Mouse (Mus musculus): ENCODE results near the gene Gm7694. TPM values are rescaled to one million over a fixed set of nuclear protein-coding genes. Genes with fewer than 3 reads are reported as not detected.

The Gm7694 gene
- polyA plus RNA-seq, 1 experiment, result 4.7 TPM

DNA sequence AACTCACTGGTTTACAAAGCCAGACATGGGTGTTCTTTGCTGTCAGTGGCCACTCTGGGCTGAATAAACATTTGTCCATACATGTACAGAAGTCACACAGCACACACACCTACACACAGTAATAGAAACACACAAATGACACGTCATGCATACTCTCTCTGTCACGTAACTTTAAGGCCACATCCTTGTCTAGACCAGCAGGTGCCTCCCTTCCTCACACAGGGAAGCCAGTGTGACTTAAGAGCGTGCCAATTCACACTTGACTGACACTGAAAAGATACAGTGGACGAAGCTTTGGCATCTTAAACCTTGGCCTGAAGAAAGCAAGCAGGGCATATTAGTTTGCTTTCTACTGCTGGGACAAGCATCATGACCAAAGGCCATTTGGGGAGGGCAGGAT is 26.6 kb upstream of the Gm7694 start:
- no peak for DNase-seq (ENCODE audit: low read depth in 1 of 2, low spot score in 2 of 2)
- Histone ChIP-seq H3K27me3 (ENCODE audit: control insufficient read depth, insufficient read depth, low read length) (no peaks in the 10 kb centered on the region), H3K4me3 (ENCODE audit: extremely low read depth, insufficient read depth, insufficient read length) (no peak overlapping the region), H3K4me1 (ENCODE audit: control insufficient read depth, insufficient read depth, insufficient read length) (no peaks in the 10 kb centered on the region), H3K27ac (ENCODE audit: insufficient read depth, low read length) (no peak overlapping the region), H3K36me3 (ENCODE audit: control insufficient read depth, insufficient read depth, low read length) (no peaks in the 10 kb centered on the region)
- WGBS, result 81% methylated on average over 4 of the region's 4 CpGs
- TF ChIP-seq CTCF (IDR thresholded peaks at IDR 0.05; ENCODE audit: extremely low read depth, insufficient read depth, insufficient read length, insufficient replicate concordance) (no peak), POLR2A (IDR thresholded peaks at IDR 0.05; ENCODE audit: low read depth, low read length) (no peak)

DNA sequence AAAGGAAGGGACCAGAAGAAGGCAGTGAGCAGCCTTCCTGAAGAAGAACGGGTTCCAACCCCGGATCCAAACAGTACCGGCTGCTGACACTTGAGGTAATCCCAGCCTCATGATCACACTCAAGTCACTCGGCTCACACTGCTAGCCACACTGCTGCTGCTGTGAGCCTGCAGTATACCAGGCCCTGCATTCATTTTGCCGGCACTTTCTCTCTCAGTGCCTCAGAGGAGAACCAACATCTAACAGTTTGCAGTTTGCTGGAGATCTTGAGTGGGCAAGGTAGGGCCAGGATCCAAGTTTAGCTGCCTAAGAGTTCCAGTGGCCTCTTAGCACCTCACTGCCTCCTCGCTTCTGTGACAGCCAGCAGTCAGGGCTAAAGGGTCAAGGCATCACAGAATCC is 25.8 kb upstream of the Gm7694 start:
- Histone ChIP-seq H3K4me1 (ENCODE audit: control insufficient read depth, insufficient read depth, insufficient read length) (no peaks in the 10 kb centered on the region), H3K27me3 (ENCODE audit: control insufficient read depth, insufficient read depth, low read length) (no peaks in the 10 kb centered on the region), H3K27ac (ENCODE audit: insufficient read depth, low read length) (no peak overlapping the region), H3K4me3 (ENCODE audit: extremely low read depth, insufficient read depth, insufficient read length) (no peak overlapping the region), H3K36me3 (ENCODE audit: control insufficient read depth, insufficient read depth, low read length) (no peaks in the 10 kb centered on the region)
- no peak for TF ChIP-seq CTCF (IDR thresholded peaks at IDR 0.05; ENCODE audit: extremely low read depth, insufficient read depth, insufficient read length, insufficient replicate concordance)
- TF ChIP-seq POLR2A (IDR thresholded peaks at IDR 0.05; ENCODE audit: low read depth, low read length), result no peak
- WGBS, result 89% methylated on average over 6 of the region's 6 CpGs
- no peak for DNase-seq (ENCODE audit: low read depth in 1 of 2, low spot score in 2 of 2)

DNA sequence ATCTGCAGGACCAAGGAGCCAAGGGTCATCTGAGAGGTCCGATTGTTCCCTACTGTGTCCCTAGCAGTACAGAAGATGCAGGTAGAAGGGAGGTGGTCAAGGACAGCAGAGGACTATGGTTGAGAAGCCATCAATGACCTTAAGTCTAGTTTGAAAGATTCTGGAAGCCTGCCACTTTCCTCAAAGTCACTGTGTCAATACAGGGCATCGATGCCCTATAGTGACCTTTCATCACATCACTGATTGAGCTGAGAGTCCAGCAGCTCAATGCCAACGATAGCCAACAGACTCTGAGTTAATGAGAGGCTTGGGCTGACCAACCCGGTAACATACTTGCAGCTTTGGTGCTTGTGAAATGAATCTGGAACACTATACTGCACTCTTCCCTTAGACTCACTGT is 19.1 kb upstream of the Gm7694 start:
- H3K27ac ChIP-seq (ENCODE audit: insufficient read depth, low read length), result no peak overlapping the region
- no peak overlapping the region for H3K4me3 ChIP-seq (ENCODE audit: extremely low read depth, insufficient read depth, insufficient read length)
- no peaks in the 10 kb centered on the region for H3K36me3 ChIP-seq (ENCODE audit: control insufficient read depth, insufficient read depth, low read length)
- no peak for DNase-seq (ENCODE audit: low read depth in 1 of 2, low spot score in 2 of 2)
- WGBS, result 95% methylated on average over 4 of the region's 4 CpGs
- TF ChIP-seq CTCF (IDR thresholded peaks at IDR 0.05; ENCODE audit: extremely low read depth, insufficient read depth, insufficient read length, insufficient replicate concordance) (no peak), POLR2A (IDR thresholded peaks at IDR 0.05; ENCODE audit: low read depth, low read length) (no peak)
- no peaks in the 10 kb centered on the region for H3K4me1 ChIP-seq (ENCODE audit: control insufficient read depth, insufficient read depth, insufficient read length)
- no peaks in the 10 kb centered on the region for H3K27me3 ChIP-seq (ENCODE audit: control insufficient read depth, insufficient read depth, low read length)

DNA sequence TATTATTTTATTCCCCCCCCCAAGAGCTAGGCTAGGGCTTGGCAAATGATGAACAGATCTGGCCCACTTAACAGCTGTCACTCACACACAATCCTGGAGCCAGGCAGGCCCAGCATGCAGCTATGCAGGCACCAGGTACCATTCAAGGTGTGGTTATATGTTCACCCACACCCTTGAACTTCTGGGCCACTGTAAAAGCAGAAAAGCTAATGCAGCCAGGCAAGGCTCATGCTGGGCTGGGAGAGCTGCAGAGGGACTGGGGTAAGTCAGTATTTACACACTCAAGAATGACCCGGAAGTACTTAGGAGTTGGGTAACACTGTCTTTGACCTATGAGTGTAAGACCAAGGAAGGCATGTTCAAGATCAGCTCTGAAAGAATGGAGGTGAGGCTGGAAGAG is 18.2 kb upstream of the Gm7694 start:
- 97% methylated on average over 1 of the region's 1 CpGs for WGBS
- Histone ChIP-seq H3K4me1 (ENCODE audit: control insufficient read depth, insufficient read depth, insufficient read length) (no peaks in the 10 kb centered on the region), H3K27me3 (ENCODE audit: control insufficient read depth, insufficient read depth, low read length) (no peaks in the 10 kb centered on the region), H3K27ac (ENCODE audit: insufficient read depth, low read length) (no peak overlapping the region), H3K4me3 (ENCODE audit: extremely low read depth, insufficient read depth, insufficient read length) (no peak overlapping the region), H3K36me3 (ENCODE audit: control insufficient read depth, insufficient read depth, low read length) (no peaks in the 10 kb centered on the region)
- TF ChIP-seq CTCF (IDR thresholded peaks at IDR 0.05; ENCODE audit: extremely low read depth, insufficient read depth, insufficient read length, insufficient replicate concordance) (no peak), POLR2A (IDR thresholded peaks at IDR 0.05; ENCODE audit: low read depth, low read length) (no peak)
- no peak for DNase-seq (ENCODE audit: low read depth in 1 of 2, low spot score in 2 of 2)

DNA sequence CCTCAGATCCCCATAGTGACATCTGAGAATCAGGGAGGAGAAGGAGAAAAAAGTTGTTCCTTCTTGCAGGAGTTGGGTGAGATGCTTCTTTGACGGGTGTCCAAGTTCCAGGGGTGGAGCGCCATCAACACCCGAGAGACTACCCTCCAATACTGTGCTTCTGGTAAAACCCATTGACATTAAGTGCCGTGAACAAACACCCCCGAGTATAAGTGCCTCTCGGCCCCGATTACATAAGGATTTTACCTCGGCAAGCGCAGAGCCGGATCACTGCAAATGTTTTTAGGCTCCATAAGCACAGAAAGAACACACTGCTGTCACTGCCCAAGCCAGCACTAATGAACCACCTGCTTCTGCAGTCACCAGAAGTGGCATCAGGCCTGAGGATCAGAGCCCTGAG is 16.9 kb upstream of the Gm7694 start:
- no peak for TF ChIP-seq CTCF (IDR thresholded peaks at IDR 0.05; ENCODE audit: extremely low read depth, insufficient read depth, insufficient read length, insufficient replicate concordance)
- no peak for TF ChIP-seq POLR2A (IDR thresholded peaks at IDR 0.05; ENCODE audit: low read depth, low read length)
- DNase-seq (ENCODE audit: low read depth in 1 of 2, low spot score in 2 of 2), result no peak
- H3K36me3 ChIP-seq (ENCODE audit: control insufficient read depth, insufficient read depth, low read length), result no peaks in the 10 kb centered on the region
- no peaks in the 10 kb centered on the region for H3K27me3 ChIP-seq (ENCODE audit: control insufficient read depth, insufficient read depth, low read length)
- H3K27ac ChIP-seq (ENCODE audit: insufficient read depth, low read length), result no peak overlapping the region
- H3K4me1 ChIP-seq (ENCODE audit: control insufficient read depth, insufficient read depth, insufficient read length), result no peaks in the 10 kb centered on the region
- H3K4me3 ChIP-seq (ENCODE audit: extremely low read depth, insufficient read depth, insufficient read length), result no peak overlapping the region
- WGBS, result 91% methylated on average over 10 of the region's 10 CpGs

DNA sequence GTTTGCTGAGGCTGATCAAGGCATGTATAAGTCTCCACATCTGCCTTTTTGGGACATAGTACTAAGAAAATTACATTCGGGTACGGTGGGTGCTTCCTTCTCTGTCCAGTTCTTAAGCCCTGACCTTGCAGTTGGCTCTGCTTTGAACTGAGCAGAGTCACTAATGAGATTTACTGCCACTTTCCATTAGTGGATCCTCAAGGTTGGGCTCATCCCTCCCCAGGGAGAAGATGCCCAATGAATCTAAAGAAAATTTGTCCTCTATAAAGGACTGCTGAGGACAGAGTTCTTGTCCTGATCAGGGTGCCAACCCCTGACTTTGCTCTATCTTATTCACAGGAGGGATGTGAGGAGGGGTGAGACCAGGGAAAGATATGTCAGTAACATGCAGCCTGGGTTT is 15.9 kb upstream of the Gm7694 start:
- Histone ChIP-seq H3K27ac (ENCODE audit: insufficient read depth, low read length) (no peak overlapping the region), H3K4me3 (ENCODE audit: extremely low read depth, insufficient read depth, insufficient read length) (no peak overlapping the region), H3K36me3 (ENCODE audit: control insufficient read depth, insufficient read depth, low read length) (no peaks in the 10 kb centered on the region), H3K27me3 (ENCODE audit: control insufficient read depth, insufficient read depth, low read length) (no peaks in the 10 kb centered on the region), H3K4me1 (ENCODE audit: control insufficient read depth, insufficient read depth, insufficient read length) (no peaks in the 10 kb centered on the region)
- TF ChIP-seq POLR2A (IDR thresholded peaks at IDR 0.05; ENCODE audit: low read depth, low read length) (no peak), CTCF (IDR thresholded peaks at IDR 0.05; ENCODE audit: extremely low read depth, insufficient read depth, insufficient read length, insufficient replicate concordance) (no peak)
- WGBS, result 100% methylated on average over 2 of the region's 2 CpGs
- no peak for DNase-seq (ENCODE audit: low read depth in 1 of 2, low spot score in 2 of 2)

DNA sequence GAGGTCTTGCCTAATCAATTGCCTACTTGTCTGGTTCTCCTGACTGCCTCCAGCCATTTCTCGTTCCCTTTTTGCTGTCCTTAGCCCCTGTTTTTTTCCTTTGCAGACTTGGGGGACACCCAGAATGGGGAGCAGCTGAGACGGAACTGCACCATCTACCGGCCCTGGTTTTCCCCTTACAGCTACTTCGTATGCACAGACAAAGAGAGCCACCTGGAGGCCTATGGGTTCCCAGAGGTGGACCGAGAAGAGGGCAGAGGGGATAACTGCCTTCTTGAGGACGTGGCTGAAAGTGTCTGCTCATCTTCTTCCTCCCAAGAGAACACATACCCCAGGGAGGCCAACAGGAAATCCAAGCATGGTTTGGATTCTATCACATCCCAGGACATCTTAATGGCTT is 5.3 kb upstream of the Gm7694 start:
- Histone ChIP-seq H3K4me1 (ENCODE audit: control insufficient read depth, insufficient read depth, insufficient read length) (no peaks in the 10 kb centered on the region), H3K36me3 (ENCODE audit: control insufficient read depth, insufficient read depth, low read length) (no peaks in the 10 kb centered on the region), H3K27ac (ENCODE audit: insufficient read depth, low read length) (no peak overlapping the region), H3K4me3 (ENCODE audit: extremely low read depth, insufficient read depth, insufficient read length) (no peak overlapping the region), H3K27me3 (ENCODE audit: control insufficient read depth, insufficient read depth, low read length) (no peaks in the 10 kb centered on the region)
- 73% methylated on average over 6 of the region's 6 CpGs for WGBS
- TF ChIP-seq CTCF (IDR thresholded peaks at IDR 0.05; ENCODE audit: extremely low read depth, insufficient read depth, insufficient read length, insufficient replicate concordance), result no peak
- no peak for TF ChIP-seq POLR2A (IDR thresholded peaks at IDR 0.05; ENCODE audit: low read depth, low read length)
- DNase-seq (ENCODE audit: low read depth in 1 of 2, low spot score in 2 of 2), result no peak
